Mouse (Mus musculus) intestine, postnatal 0 days (tissue): ENCODE measurements around the gene Zhx3. TPM values are rescaled to one million over a fixed set of nuclear protein-coding genes. Genes with fewer than 3 reads are reported as not detected.
A peak's percentile ranks its signal among the peaks of the same experiment; 100 is the strongest.

Source experiments
- ATAC-seq: fragments of 200-750 bp; cut with Nextera tagmentation; 2 replicates; pipeline ENCODE4 v1.8.0; 2017; ENCODE audit warnings: mild to moderate bottlenecking, moderate TSS enrichment, moderate library complexity
- H3K27ac ChIP-seq: fragments of 300-500 bp; sonication (generic); 2 replicates; pipeline ENCODE4 v1.5.1; 2014; ENCODE audit warnings: mild to moderate bottlenecking, low read depth, low read length, moderate library complexity
- H3K27me3 ChIP-seq: fragments of 300-500 bp; sonication (generic); replicated peaks from 2 replicates; pipeline ENCODE4 v1.6.1; 2014; ENCODE audit warnings: low read length, mixed read lengths; ENCODE audit not compliant: control insufficient read depth, insufficient read depth
- H3K36me3 ChIP-seq: fragments of 300-500 bp; sonication (generic); 2 replicates; pipeline ENCODE4 v1.6.1; 2014; ENCODE audit warnings: mild to moderate bottlenecking, moderate library complexity; ENCODE audit not compliant: control insufficient read depth, insufficient read depth
- H3K4me1 ChIP-seq: fragments of 300-500 bp; sonication (generic); replicated peaks from 2 replicates; pipeline ENCODE4 v1.6.1; 2014; ENCODE audit warnings: antibody characterized with exemption, low read length, mixed read lengths; ENCODE audit not compliant: control insufficient read depth, insufficient read depth
- H3K4me2 ChIP-seq: fragments of 300-500 bp; sonication (generic); replicated peaks from 2 replicates; pipeline ENCODE4 v1.6.1; 2014; ENCODE audit warnings: low read depth, mild to moderate bottlenecking, moderate library complexity
- H3K4me3 ChIP-seq: fragments of 300-500 bp; sonication (generic); 2 replicates; pipeline ENCODE4 v1.5.1; 2014; ENCODE audit warnings: low read depth, low read length
- H3K9ac ChIP-seq: fragments of 300-500 bp; sonication (generic); 2 replicates; pipeline ENCODE4 v1.6.1; 2014; ENCODE audit warnings: mild to moderate bottlenecking, low read depth, low read length
- H3K9me3 ChIP-seq: fragments of 300-500 bp; sonication (generic); 2 replicates; pipeline ENCODE4 v1.6.1; 2016; ENCODE audit warnings: mixed run types; ENCODE audit not compliant: control insufficient read depth
- CTCF ChIP-seq: sonication (generic); IDR thresholded peaks from 2 replicates; pipeline ENCODE4 v1.5.1; 2016; ENCODE audit warnings: low read depth, mild to moderate bottlenecking, control low read depth, antibody characterized with exemption, moderate library complexity
- WGBS: fragments of 180-500 bp; shearing (Covaris S2); extraction: QIAGEN DNeasy Blood & Tissue Kit; methylation state at CpG from one replicate; pipeline ENCODE4 v1.1.7; 2014; 5-methylcytosine and 5-hydroxymethylcytosine counted together
- polyA plus RNA-seq: library from polyadenylated mRNA; unstranded; fragments of >200 nt; fragmentation: Nextera tagmentation; extraction: Ambion mirVana; gene quantifications from 2 replicates; pipeline ENCODE4 v1.2.1, GENCODE M21; 2015

The Zhx3 gene
- polyA plus RNA-seq, 1 experiment from 2014 or later, result 3.5 TPM

GRCm38 (mm10) chr2:160729851-160730796 is 142.7 kb downstream of the Zhx3 start:
- 13% methylated on average over 17 of the region's 17 CpGs for WGBS

GRCm38 (mm10) chr2:160729436-160729835 is 143.4 kb downstream of the Zhx3 start:
- Histone ChIP-seq H3K4me3 (no peak overlapping the region), H3K27ac (peak overlapping the region; percentile 3; the same call in 1 of the 2 replicates), H3K4me2 (no peak overlapping the region), H3K27me3 (no peaks in the 10 kb centered on the region), H3K9me3 (no peaks in the 10 kb centered on the region), H3K36me3 (peaks cover 7% of the 10 kb centered on the region), H3K9ac (no peak overlapping the region), H3K4me1 (peaks cover 9% of the 10 kb centered on the region)
- 66% methylated on average over 2 of the region's 2 CpGs for WGBS
- ATAC-seq, result no peak
- no peak for TF ChIP-seq CTCF

More at GRCm38 (mm10) chr2:160729851-160730796, 142.7 kb downstream of the Zhx3 start:
- H3K9me3 ChIP-seq, result no peaks in the 10 kb centered on the region
- peak; percentile 48; the same call in 1 of the 2 replicates for ATAC-seq
- H3K36me3 ChIP-seq, result peaks cover 6% of the 10 kb centered on the region
- H3K4me1 ChIP-seq, result peaks cover 12% of the 10 kb centered on the region
- H3K27ac ChIP-seq, result peak overlapping the region; percentile 91
- 0 out of 2 replicates have a peak overlapping the region, but pooled peaks have one; percentile 94 for H3K9ac ChIP-seq
- H3K27me3 ChIP-seq, result no peaks in the 10 kb centered on the region
- peak; percentile 78 for TF ChIP-seq CTCF
- H3K4me2 ChIP-seq, result peak overlapping the region; percentile 95
- H3K4me3 ChIP-seq, result peak overlapping the region; percentile 97

- no peak for TF ChIP-seq CTCF
- Histone ChIP-seq H3K4me3 (no peak overlapping the region), H3K4me1 (peaks cover 8% of the 10 kb centered on the region), H3K4me2 (no peak overlapping the region), H3K27ac (no peak overlapping the region), H3K36me3 (peaks cover 12% of the 10 kb centered on the region), H3K9ac (no peak overlapping the region), H3K9me3 (no peaks in the 10 kb centered on the region), H3K27me3 (no peaks in the 10 kb centered on the region)
- 93% methylated on average over 3 of the region's 3 CpGs for WGBS
- no peak for ATAC-seq
Measured at GRCm38 (mm10) chr2:160728972-160729371, 143.8 kb downstream of the Zhx3 start.

DNA sequence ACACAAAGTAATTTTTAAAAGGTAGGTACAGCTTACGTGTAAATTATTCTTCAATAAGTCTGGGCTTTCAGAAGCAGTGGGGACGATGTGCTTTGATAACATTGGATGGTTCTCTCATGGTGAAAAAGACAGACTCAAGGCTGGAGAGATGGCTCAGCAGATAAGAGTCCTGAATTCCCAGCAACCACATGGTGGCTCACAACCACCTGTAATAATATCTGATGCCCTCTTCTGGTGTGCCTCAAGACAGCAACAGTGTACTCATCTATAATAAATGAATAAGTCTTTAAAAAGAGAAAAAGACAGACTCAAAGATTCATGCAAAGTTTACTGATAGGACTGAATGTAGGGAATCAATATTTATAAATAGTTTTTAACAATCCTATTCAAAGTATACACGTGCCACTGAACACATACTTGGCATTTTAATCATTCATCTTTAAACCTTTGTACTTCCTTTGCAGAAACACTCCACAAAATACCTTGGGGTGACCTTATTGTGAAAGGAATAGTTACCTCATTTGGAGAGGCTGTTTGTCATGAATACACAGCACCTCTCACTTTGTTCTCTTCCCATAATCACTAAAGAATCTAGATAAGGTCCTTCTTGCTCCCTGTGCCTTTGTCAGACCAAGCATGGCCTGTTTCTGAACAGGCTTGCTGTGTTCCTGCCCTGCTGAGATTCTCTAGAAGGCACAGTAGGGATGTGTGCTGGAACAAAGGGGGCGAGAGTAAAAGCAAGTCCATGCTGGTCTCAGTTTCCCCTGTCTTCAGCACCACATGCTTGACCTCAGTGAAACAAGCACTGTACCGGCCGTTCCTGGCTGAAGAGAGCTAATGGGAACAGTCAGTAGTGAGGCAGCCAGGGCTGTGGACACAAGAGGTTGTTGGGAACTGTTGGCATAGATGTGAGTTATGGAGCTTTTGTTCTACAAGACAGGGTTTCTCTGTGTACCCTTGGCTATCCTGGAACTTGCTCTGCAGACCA is 146.6 kb downstream of the Zhx3 start:
- WGBS, result 80% methylated on average over 6 of the region's 6 CpGs
- no peaks in the 10 kb centered on the region for H3K9me3 ChIP-seq
- H3K4me3 ChIP-seq, result no peak overlapping the region
- H3K4me2 ChIP-seq, result no peak overlapping the region
- no peaks in the 10 kb centered on the region for H3K27me3 ChIP-seq
- TF ChIP-seq CTCF, result 0 out of 2 replicates have a peak, but pooled peaks have one; percentile 5
- H3K9ac ChIP-seq, result no peak overlapping the region
- no peak overlapping the region for H3K27ac ChIP-seq
- no peak for ATAC-seq
- H3K4me1 ChIP-seq, result peaks cover 8% of the 10 kb centered on the region
- H3K36me3 ChIP-seq, result peaks cover 32% of the 10 kb centered on the region

DNA sequence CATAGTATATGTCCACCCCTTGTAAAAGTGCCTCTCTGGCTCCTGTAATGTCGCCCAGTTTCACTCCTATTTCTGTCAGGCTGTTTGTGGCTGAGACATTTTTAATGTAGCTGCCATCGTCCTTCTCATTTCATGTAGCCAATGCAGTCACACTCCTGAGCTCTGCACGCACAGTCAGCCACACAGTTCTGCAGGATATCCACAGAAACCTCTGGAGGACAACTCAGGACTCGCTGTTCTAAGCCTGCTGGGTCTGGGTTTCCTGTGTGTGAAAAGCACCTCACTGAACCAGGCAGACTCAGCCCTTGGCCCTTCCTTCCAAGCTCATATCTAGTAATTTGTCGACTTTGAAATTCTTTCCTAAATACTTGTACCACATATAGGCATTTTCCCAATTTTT is 148.3 kb downstream of the Zhx3 start:
- no peak for ATAC-seq
- Histone ChIP-seq H3K4me2 (no peak overlapping the region), H3K27me3 (no peaks in the 10 kb centered on the region), H3K36me3 (peaks cover 48% of the 10 kb centered on the region), H3K9ac (no peak overlapping the region), H3K9me3 (no peaks in the 10 kb centered on the region), H3K4me3 (no peak overlapping the region), H3K27ac (no peak overlapping the region), H3K4me1 (no peaks in the 10 kb centered on the region)
- 88% methylated on average over 5 of the region's 5 CpGs for whole genome bisulfite sequencing
- TF ChIP-seq CTCF, result no peak
